Mouse (Mus musculus) cerebellum, adult 2 months (tissue): ENCODE data around the gene Icam5. TPM values are rescaled to one million over a fixed set of nuclear protein-coding genes. Genes with fewer than 3 reads are reported as not detected.
A peak's percentile ranks its signal among the peaks of the same experiment; 100 is the strongest.

Experiments used
- DNase-seq, 2 experiments: peaks; one replicate each; pipeline ENCODE4 v3.0.0; 2021
- H3K27ac ChIP-seq: fragments of 200-500 bp; 2 replicates; pipeline ENCODE4 v1.5.1; 2012; ENCODE audit warnings: low read length, control low read depth, inconsistent platforms; ENCODE audit not compliant: insufficient read depth
- H3K27me3 ChIP-seq: fragments of 200-500 bp; 2 replicates; pipeline ENCODE4 v1.6.1; 2012; ENCODE audit warnings: inconsistent platforms, mild to moderate bottlenecking, low read length, moderate library complexity; ENCODE audit not compliant: control insufficient read depth, insufficient read depth
- H3K4me1 ChIP-seq: fragments of 200-500 bp; 2 replicates; pipeline ENCODE4 v1.6.1; 2011; ENCODE audit warnings: low read length; ENCODE audit not compliant: control insufficient read depth, insufficient read depth
- H3K4me3 ChIP-seq: fragments of 200-500 bp; replicated peaks from 2 replicates; pipeline ENCODE3; 2011; ENCODE audit warnings: mild to moderate bottlenecking, low read depth, low read length, control low read depth; ENCODE audit not compliant: insufficient read depth
- CTCF ChIP-seq: fragments of 200-500 bp; IDR thresholded peaks from 2 replicates; pipeline ENCODE4 v1.5.1; 2011; ENCODE audit warnings: low read depth, mild to moderate bottlenecking, control low read depth, low read length, moderate library complexity, borderline replicate concordance; ENCODE audit not compliant: insufficient read depth
- POLR2A ChIP-seq: fragments of 200-500 bp; IDR thresholded peaks from 2 replicates; pipeline ENCODE4 v1.6.1; 2011; ENCODE audit warnings: low read length, control low read depth, borderline replicate concordance; ENCODE audit not compliant: insufficient read depth
- whole genome bisulfite sequencing: fragments of 180-500 bp; shearing (Covaris S2); methylation state at CpG from one replicate; pipeline ENCODE4 v1.1.7; 2018; 5-methylcytosine and 5-hydroxymethylcytosine counted together
- polyA plus RNA-seq: library from polyadenylated mRNA; depleted of rRNA; stranded (reverse); fragments of >200 nt; gene quantifications from 2 replicates; pipeline ENCODE4 v1.2.3, GENCODE M21; 2012; rRNA removed

Gene Icam5
- polyA plus RNA-seq, 1 experiment, result 2.5 TPM

GRCm38 (mm10) chr9:21072641-21073040, 40.8 kb downstream of the Icam5 start:
- Histone ChIP-seq H3K27ac (no peak overlapping the region), H3K4me1 (no peaks in the 10 kb centered on the region; the same call in 1 of the 2 replicates), H3K4me3 (peak overlapping the region; percentile 81), H3K27me3 (no peaks in the 10 kb centered on the region)
- DNase-seq, result no peak
- TF ChIP-seq POLR2A (no peak), CTCF (no peak)
- 15% methylated on average over 4 of the region's 4 CpGs for WGBS

- peak; percentile 88 to 89 for DNase-seq
- Histone ChIP-seq H3K27ac (no peak within 1 kb of the TSS), H3K27me3 (no peaks in the 10 kb centered on the region), H3K4me1 (no peaks in the 10 kb centered on the region; the same call in 1 of the 2 replicates), H3K4me3 (peak within 1 kb of the TSS; percentile 81)
- 2% methylated on average over 58 of the region's 58 CpGs for WGBS
- peak; percentile 71; the same call in 1 of the 2 replicates for TF ChIP-seq POLR2A
- TF ChIP-seq CTCF, result no peak
These were observed 41.4 kb downstream of the Icam5 start, which contains the start of the genes Gm49373 and Fdx1l for GRCm38 (mm10) chr9:21073044-21073840. Gene Gm49373, minus strand, starts transcription at chr9:21073096. Gene Fdx1l, minus strand, starts transcription at chr9:21073614.

GRCm38 (mm10) chr9:21074173-21074572, 42.3 kb downstream of the Icam5 start:
- no peak for DNase-seq
- no peak for TF ChIP-seq CTCF
- no peak for TF ChIP-seq POLR2A
- Histone ChIP-seq H3K4me3 (no peak overlapping the region), H3K27ac (no peak overlapping the region), H3K27me3 (no peaks in the 10 kb centered on the region), H3K4me1 (no peaks in the 10 kb centered on the region; the same call in 1 of the 2 replicates)
- WGBS, result 68% methylated on average over 1 of the region's 1 CpGs

- no peak for TF ChIP-seq POLR2A
- TF ChIP-seq CTCF, result no peak
- H3K27me3 ChIP-seq, result no peaks in the 10 kb centered on the region
- no peak overlapping the region for H3K27ac ChIP-seq
- H3K4me3 ChIP-seq, result no peak overlapping the region
- 88% methylated on average over 3 of the region's 3 CpGs for WGBS
- H3K4me1 ChIP-seq, result no peaks in the 10 kb centered on the region; the same call in 1 of the 2 replicates
- no peak for DNase-seq
These were observed 43.8 kb downstream of the Icam5 start for GRCm38 (mm10) chr9:21075625-21076024.

- no peak overlapping the region for H3K4me3 ChIP-seq
- WGBS, result 31% methylated on average over 9 of the region's 9 CpGs
- no peak for TF ChIP-seq CTCF
- TF ChIP-seq POLR2A, result no peak
- no peaks in the 10 kb centered on the region for H3K27me3 ChIP-seq
- peak in 1 of 2 experiments; percentile 25 for DNase-seq
- no peak overlapping the region for H3K27ac ChIP-seq
- peaks cover 4% of the 10 kb centered on the region for H3K4me1 ChIP-seq
These were observed 49.3 kb downstream of the Icam5 start for GRCm38 (mm10) chr9:21081127-21081526.

GRCm38 (mm10) chr9:21083324-21083723, 51.5 kb downstream of the Icam5 start:
- TF ChIP-seq POLR2A (no peak), CTCF (no peak)
- DNase-seq, result no peak
- no peak overlapping the region for H3K27ac ChIP-seq
- H3K4me1 ChIP-seq, result peaks cover 4% of the 10 kb centered on the region
- WGBS, result 58% methylated on average over 3 of the region's 3 CpGs
- no peaks in the 10 kb centered on the region for H3K27me3 ChIP-seq
- H3K4me3 ChIP-seq, result no peak overlapping the region

Other genes with a start within 250 kb of the Icam5 start
- 3.0 and 3.5 TPM in 2 replicates for gene Col5a3, start 217.0 kb upstream of the Icam5 start, polyA plus RNA-seq
- gene Rdh8, start 213.6 kb upstream of the Icam5 start, polyA plus RNA-seq, result not detected in 2 replicates
- gene A230050P20Rik, start 163.4 kb upstream of the Icam5 start, polyA plus RNA-seq, result 169 and 171 TPM in 2 replicates
- 11.1 and 12.4 TPM in 2 replicates for gene Angptl6, start 152.3 kb upstream of the Icam5 start, polyA plus RNA-seq
- 45.3 and 50.2 TPM in 2 replicates for gene Ppan, start 143.9 kb upstream of the Icam5 start, polyA plus RNA-seq
- 129 and 130 TPM in 2 replicates for gene Eif3g, start 133.4 kb upstream of the Icam5 start, polyA plus RNA-seq
- gene Dnmt1, start 72.2 kb upstream of the Icam5 start, polyA plus RNA-seq, result 45.0 and 45.3 TPM in 2 replicates
- 1.8 and 1.9 TPM in 2 replicates for gene S1pr2, start 55.3 kb upstream of the Icam5 start, polyA plus RNA-seq
- 135 and 139 TPM in 2 replicates for gene Mrpl4, start 29.3 kb upstream of the Icam5 start, polyA plus RNA-seq
- gene Icam1, start 16.1 kb upstream of the Icam5 start, polyA plus RNA-seq, result 1.4 and 1.6 TPM in 2 replicates
- 0.32 and 0.65 TPM in 2 replicates for gene Icam4, start 2.7 kb upstream of the Icam5 start, polyA plus RNA-seq
- gene Zglp1, start 35.0 kb downstream of the Icam5 start, polyA plus RNA-seq, result 1.0 TPM in 1 of 2 replicates, not detected in the other
- 1.8 and 2.2 TPM in 2 replicates for gene Gm49373, start 41.0 kb downstream of the Icam5 start, polyA plus RNA-seq
- 78.0 and 83.9 TPM in 2 replicates for gene Fdx1l, start 41.5 kb downstream of the Icam5 start, polyA plus RNA-seq
- 2.6 and 4.1 TPM in 2 replicates for gene Gm38431, start 59.9 kb downstream of the Icam5 start, polyA plus RNA-seq
- gene Raver1, start 59.9 kb downstream of the Icam5 start, polyA plus RNA-seq, result 29.9 and 31.4 TPM in 2 replicates
- gene Tyk2, start 99.2 kb downstream of the Icam5 start, polyA plus RNA-seq, result 17.2 and 17.9 TPM in 2 replicates
- 189 and 202 TPM in 2 replicates for gene Cdc37, start 117.9 kb downstream of the Icam5 start, polyA plus RNA-seq
- 51.2 and 57.4 TPM in 2 replicates for gene Pde4a, start 133.6 kb downstream of the Icam5 start, polyA plus RNA-seq
- 60.5 and 63.1 TPM in 2 replicates for gene Keap1, start 207.3 kb downstream of the Icam5 start, polyA plus RNA-seq
- gene S1pr5, start 216.4 kb downstream of the Icam5 start, polyA plus RNA-seq, result 40.8 and 44.6 TPM in 2 replicates
- gene Atg4d, start 233.2 kb downstream of the Icam5 start, polyA plus RNA-seq, result 70.9 and 72.4 TPM in 2 replicates